Mouse (Mus musculus) bone marrow, adult 2 months (tissue): Measurements from ENCODE around the gene Tdrd7. TPM values are rescaled to one million over a fixed set of nuclear protein-coding genes. Genes with fewer than 3 reads are reported as not detected.

ENCODE experiments used
- H3K27ac ChIP-seq: fragments of 200-500 bp; 2 replicates; pipeline ENCODE4 v1.5.1; 2012; ENCODE audit warnings: low read depth, mild to moderate bottlenecking, control low read depth, inconsistent platforms, low read length; ENCODE audit not compliant: control insufficient read depth, poor library complexity, insufficient read depth
- H3K4me1 ChIP-seq: fragments of 200-500 bp; 2 replicates; pipeline ENCODE4 v1.6.1; 2011; ENCODE audit warnings: low read length; ENCODE audit not compliant: control insufficient read depth, insufficient read depth
- H3K4me3 ChIP-seq: fragments of 200-500 bp; replicated peaks from 2 replicates; pipeline ENCODE3; 2011; ENCODE audit warnings: mild to moderate bottlenecking, low read depth, low read length, control low read depth; ENCODE audit not compliant: control insufficient read depth
- CTCF ChIP-seq: fragments of 200-500 bp; IDR thresholded peaks from 2 replicates; pipeline ENCODE4 v1.5.1; 2011; ENCODE audit warnings: low read length, control low read depth; ENCODE audit not compliant: control insufficient read depth, insufficient read depth
- POLR2A ChIP-seq: fragments of 200-500 bp; IDR thresholded peaks from 2 replicates; pipeline ENCODE4 v1.6.1; 2011; ENCODE audit warnings: low read depth, mild to moderate bottlenecking, control low read depth, low read length, borderline replicate concordance; ENCODE audit not compliant: control insufficient read depth
- WGBS: fragments of 180-500 bp; shearing (Covaris S2); methylation state at CpG from one replicate; pipeline ENCODE4 v1.1.7; 2018; 5-methylcytosine and 5-hydroxymethylcytosine counted together
- polyA plus RNA-seq: library from polyadenylated mRNA; stranded (reverse); fragments of >200 nt; gene quantifications from 2 replicates; pipeline ENCODE4 v1.2.4, GENCODE M21; 2011; ENCODE audit warnings: low replicate concordance; ENCODE audit not compliant: missing spikeins, insufficient read depth, insufficient read length

Gene Tdrd7
- polyA plus RNA-seq, 1 experiment, result 15.2 TPM

GRCm38 (mm10) chr4:45951830-45952229 is 13.3 kb upstream of the Tdrd7 start:
- Histone ChIP-seq H3K4me3 (no peak overlapping the region), H3K27ac (no peak overlapping the region), H3K4me1 (peaks cover 10% of the 10 kb centered on the region)
- WGBS, result 79% methylated on average over 16 of the region's 18 CpGs
- TF ChIP-seq CTCF (no peak), POLR2A (no peak)

GRCm38 (mm10) chr4:45953025-45953919 is 11.9 kb upstream of the Tdrd7 start:
- no peak for TF ChIP-seq CTCF
- no peak for TF ChIP-seq POLR2A
- Histone ChIP-seq H3K4me3 (no peak overlapping the region), H3K4me1 (peaks cover 10% of the 10 kb centered on the region), H3K27ac (no peak overlapping the region)
- WGBS, result 78% methylated on average over 23 of the region's 23 CpGs

GRCm38 (mm10) chr4:45955235-45955634 is 9.9 kb upstream of the Tdrd7 start:
- no peak overlapping the region for H3K27ac ChIP-seq
- no peak overlapping the region for H3K4me3 ChIP-seq
- H3K4me1 ChIP-seq, result no peaks in the 10 kb centered on the region; the same call in 1 of the 2 replicates
- WGBS, result 83% methylated on average over 4 of the region's 4 CpGs
- TF ChIP-seq CTCF (no peak), POLR2A (no peak)

DNA sequence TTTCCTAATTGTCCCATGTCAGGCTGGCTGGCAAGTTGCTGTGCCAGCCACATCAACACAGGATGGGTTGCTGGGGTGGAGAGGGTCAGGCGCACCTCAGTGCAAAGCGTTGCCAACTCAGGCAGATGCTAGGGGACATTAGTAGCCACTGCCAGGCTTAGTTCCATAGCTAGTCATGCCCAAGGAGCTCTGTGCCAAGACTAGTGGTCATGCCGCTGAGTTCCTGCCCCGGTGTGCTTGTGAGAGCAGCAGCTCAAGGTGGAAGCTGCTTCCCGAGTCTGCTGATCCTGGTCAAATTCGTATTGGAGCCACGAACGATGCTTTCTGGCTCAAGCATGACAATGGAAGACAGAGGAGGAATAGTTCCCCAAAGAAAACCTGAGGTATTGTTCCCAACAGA is 9.0 kb upstream of the Tdrd7 start:
- WGBS, result 87% methylated on average over 8 of the region's 8 CpGs
- Histone ChIP-seq H3K4me1 (no peaks in the 10 kb centered on the region; the same call in 1 of the 2 replicates), H3K27ac (no peak overlapping the region), H3K4me3 (no peak overlapping the region)
- no peak for TF ChIP-seq POLR2A
- no peak for TF ChIP-seq CTCF

GRCm38 (mm10) chr4:45956706-45957105 is 8.4 kb upstream of the Tdrd7 start:
- WGBS, result 88% methylated on average over 4 of the region's 4 CpGs
- H3K4me1 ChIP-seq, result no peaks in the 10 kb centered on the region
- no peak overlapping the region for H3K4me3 ChIP-seq
- no peak for TF ChIP-seq POLR2A
- no peak for TF ChIP-seq CTCF
- H3K27ac ChIP-seq, result no peak overlapping the region

DNA sequence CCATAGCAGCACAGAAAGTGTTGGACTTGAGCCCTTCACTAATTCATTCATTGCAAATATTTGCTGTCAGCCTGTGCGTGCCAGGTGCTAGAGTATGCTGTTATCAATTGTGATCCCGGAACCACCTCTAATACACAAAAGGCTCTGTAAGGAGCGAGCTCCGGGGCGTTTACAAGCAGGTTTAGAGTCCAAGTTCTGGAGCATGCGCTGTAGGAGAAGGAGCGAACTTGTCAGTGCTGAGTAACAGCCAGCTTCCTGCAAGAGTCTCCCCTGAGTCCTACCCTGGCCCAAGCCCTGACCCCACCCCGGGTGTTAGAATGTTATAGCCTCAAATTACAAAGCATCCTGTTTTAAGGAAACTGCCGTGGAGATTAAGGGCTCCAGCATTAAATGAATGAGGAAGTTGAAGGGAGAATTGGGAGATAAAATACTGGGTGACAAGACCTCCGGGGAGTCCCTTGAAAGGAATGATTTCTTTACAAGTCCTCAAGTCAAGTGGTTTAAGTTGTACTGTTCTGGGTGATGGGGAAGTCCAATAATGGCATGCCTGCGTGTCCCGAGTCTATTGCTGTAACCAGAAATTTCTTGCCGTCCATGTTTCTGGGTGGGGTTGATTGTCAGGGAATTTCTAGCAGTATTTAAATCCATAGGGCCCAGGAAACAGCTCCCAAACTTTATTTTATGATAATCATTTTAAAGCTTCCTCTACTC is 758 bp downstream of the Tdrd7 start:
- no peak for TF ChIP-seq POLR2A
- no peak for TF ChIP-seq CTCF
- Histone ChIP-seq H3K27ac (no peak overlapping the region), H3K4me3 (no peak overlapping the region), H3K4me1 (no peaks in the 10 kb centered on the region)
- 18% methylated on average over 13 of the region's 13 CpGs for WGBS

- Histone ChIP-seq H3K4me3 (no peak overlapping the region), H3K4me1 (no peaks in the 10 kb centered on the region), H3K27ac (no peak overlapping the region)
- WGBS, result 59% methylated on average over 6 of the region's 6 CpGs
- TF ChIP-seq POLR2A (no peak), CTCF (no peak)
Measured at GRCm38 (mm10) chr4:45966716-45967115, 1.6 kb downstream of the Tdrd7 start.
